Mouse (Mus musculus) adrenal gland, postnatal 14 days (tissue): ENCODE data around the gene Lhfp. TPM values are rescaled to one million over a fixed set of nuclear protein-coding genes. Genes with fewer than 3 reads are reported as not detected.
"Not testable (repeated sequence)": the region's sequence is repeated elsewhere in the genome, so short reads cannot be mapped to it uniquely, and the experiment has no call there.

Experiments used
- DNase-seq: peaks from one replicate; pipeline ENCODE4 v3.0.0; 2021; ENCODE audit warnings: mixed read lengths
- total RNA-seq: library from RNA; stranded (reverse); gene quantifications from 2 replicates; pipeline ENCODE4 v1.2.3, GENCODE M21; 2021

Gene Lhfp
- total RNA-seq, 1 experiment from 2014 or later: 24.5 TPM

GRCm38 (mm10) chr3:53273220-53273619 is 231.9 kb downstream of the Lhfp start:
- DNase-seq: no peak

DNA sequence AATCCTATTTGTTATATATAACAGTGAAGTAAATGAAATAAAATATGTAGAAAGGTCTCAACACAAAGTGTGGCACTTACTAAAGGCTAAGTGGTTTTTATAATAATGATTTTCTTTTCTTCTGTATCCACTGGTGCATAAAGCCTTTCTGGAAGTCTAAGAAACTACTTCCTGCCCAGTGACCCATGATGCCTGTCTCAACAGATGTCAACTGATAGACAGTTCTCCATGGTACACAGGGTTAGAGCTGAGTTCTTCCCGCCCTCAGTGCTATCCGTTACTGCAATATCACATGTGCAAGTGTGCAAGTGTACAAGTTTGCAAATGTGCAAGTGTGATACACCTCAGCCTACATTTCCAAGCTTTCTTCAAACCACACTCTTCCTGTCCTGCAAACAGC is 236.7 kb downstream of the Lhfp start:
- no peak for DNase-seq

- not testable (repeated sequence) for DNase-seq
Measured at GRCm38 (mm10) chr3:53282005-53282404, 240.7 kb downstream of the Lhfp start.

- no peak for DNase-seq
Measured at GRCm38 (mm10) chr3:53284023-53284422, 242.7 kb downstream of the Lhfp start.

DNA sequence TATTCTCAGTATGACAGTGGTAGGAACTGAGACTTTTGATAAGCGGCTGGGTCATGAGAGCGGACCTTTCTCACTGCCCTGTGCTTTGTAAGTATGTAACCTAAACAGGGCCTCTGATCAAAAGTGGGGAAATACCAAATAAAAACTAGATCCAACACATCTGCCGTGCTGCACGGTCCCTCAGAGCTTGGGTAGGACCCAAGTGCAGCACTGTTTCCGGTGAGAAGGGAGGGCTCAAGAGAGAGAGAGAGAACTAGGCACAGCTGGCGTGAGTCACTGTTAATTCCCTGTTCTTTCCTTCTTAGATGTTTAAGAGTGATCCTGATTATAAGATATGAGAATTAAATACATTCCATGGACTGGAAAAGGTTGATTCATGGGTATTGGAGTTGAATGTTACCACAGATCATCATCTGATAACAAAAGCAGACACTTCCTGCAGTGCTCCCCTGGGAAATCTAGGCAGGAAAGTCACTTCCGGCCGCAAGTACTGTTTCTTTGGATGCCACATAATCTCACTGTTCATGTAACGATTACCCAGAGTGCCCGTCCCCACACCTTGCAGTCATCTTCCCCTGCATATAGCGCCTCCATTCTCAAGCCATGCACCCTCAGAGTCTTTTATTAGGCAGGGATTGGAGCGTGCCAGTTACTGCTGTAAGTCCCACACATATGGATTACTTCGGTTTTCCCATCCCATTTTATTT is 243.3 kb downstream of the Lhfp start:
- no peak for DNase-seq

- no peak for DNase-seq
Measured at GRCm38 (mm10) chr3:53288662-53289061, 247.3 kb downstream of the Lhfp start.

DNA sequence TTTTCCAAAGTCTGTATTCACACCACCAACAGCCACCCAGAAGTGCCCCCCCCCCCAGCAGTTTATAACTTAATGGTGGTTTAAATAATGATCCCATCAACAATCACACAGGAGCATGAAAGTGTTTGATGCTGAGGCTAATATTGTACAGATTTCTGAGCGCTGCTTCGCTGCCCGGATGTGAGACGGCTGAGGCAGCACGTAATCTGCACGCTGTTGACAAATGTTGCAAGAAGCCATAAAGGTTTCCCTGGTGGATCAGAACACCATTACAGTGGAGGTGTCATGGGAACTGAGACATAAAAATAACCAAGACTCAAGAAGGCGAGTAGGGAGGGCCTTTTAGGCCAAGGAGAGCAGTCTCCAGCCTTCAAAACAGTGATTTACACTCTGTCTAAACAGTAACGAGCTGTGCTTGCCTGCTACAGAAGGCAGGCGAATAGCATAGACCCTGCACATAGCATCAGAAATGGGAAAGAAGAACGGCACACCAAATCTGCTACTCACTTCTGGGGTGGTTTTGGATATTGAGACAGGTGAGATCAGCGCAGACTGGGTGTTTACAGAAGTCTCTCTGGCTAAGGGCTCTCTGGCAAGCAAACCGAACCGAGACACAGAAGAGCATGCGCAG is 248.4 kb downstream of the Lhfp start:
- no peak for DNase-seq

GRCm38 (mm10) chr3:53291185-53291584 is 249.9 kb downstream of the Lhfp start:
- DNase-seq: no peak

GRCm38 (mm10) chr3:53291945-53292344 is 250.6 kb downstream of the Lhfp start:
- DNase-seq: no peak

DNA sequence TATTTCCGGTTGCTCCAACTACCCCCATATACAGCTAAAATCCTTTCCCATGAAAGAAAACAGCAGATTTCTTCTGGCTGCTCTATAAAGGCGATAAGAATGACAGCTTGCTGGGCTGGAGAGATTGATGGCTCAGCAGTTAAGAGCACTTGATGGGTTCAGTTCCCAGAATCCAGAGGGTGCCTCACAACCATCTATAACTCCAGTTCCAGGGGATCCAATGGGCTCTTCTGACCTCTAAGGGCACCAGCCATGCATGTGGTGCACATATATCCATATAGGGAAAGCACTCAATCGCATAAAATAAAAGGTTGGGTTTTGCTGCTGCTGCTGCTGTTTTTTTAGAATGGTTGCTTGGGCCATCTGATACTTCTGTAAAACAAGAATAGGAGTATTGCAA is 251.1 kb downstream of the Lhfp start:
- no peak for DNase-seq

DNA sequence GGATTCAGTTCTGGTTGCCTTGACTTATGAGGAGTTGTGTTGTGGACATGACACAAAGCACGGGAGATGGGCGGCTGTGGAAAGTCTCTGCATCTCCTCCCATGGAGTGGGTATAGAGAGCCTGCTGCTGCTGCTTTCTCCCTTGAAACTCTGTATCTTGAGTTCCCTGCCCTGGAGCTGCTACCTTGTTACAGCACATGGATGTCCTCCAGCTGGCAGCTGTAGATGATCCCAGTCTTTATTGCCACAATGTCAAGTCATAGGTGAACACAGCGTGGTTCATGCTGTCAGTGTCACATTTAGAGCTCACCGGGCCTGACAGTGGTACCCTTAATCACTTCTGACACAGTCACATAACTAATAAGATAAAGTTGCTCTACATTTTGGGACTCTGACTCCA is 251.7 kb downstream of the Lhfp start:
- no peak for DNase-seq

GRCm38 (mm10) chr3:53293901-53294433 is 252.6 kb downstream of the Lhfp start:
- no peak for DNase-seq

GRCm38 (mm10) chr3:53294855-53295254 is 253.5 kb downstream of the Lhfp start:
- no peak for DNase-seq

DNA sequence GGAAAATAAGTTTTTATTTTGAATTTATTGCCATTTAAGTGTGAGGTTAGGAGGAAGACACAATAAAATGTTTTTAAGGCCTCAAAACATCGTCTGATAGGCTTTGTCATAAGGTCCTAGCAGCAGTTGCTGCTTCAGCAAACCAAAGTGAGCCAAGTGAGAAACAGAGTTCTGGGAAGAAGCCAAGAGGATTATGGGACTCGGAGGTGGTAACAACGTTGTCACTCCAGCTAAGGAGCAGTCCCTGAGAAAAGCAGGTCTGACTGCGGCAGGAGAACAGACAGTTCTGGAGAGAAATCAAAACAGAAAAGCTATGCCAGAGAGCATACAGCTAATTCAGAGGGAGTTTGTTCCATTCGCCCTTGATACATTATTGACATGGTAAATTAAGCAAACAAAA is 260.5 kb downstream of the Lhfp start:
- DNase-seq: no peak

DNA sequence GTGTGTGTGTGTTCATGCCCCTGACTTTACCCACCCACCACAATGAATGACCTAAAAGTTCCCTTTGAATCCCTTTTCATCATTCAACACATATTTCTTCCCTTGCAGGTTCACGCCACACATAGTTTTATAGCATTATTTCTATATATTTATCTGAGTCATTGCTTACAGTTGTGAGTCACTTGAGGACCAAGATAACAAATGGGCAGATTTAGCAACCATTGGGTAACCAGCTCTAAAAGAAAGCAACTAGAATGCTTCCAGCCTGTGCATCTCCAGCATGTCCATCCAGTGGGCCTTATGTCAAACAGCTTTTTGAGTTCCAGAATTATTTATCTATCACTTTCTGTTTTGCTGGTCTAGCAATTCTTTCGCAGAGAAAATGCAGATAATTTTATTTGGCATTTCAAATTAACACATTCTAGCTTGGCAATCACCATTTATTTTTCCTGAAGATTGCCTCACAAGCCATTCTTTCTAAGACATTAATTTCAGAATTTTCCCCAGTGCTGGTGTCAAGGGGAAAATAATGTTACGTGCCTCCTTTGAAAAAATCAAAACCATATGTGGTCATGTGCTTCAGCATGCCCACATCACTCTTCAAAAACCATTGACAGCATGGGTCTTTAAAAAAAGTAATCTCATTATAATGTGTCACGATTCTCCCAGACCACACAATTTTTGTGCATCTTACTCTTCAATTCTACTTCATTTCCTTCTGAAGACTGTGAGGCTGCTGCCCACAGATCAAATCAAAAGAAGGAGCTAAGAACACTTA is 263.0 kb downstream of the Lhfp start:
- DNase-seq: no peak

- DNase-seq: no peak
Measured at GRCm38 (mm10) chr3:53305860-53306259, 264.5 kb downstream of the Lhfp start.

- DNase-seq: no peak
Measured at GRCm38 (mm10) chr3:53308649-53309048, 267.3 kb downstream of the Lhfp start.

DNA sequence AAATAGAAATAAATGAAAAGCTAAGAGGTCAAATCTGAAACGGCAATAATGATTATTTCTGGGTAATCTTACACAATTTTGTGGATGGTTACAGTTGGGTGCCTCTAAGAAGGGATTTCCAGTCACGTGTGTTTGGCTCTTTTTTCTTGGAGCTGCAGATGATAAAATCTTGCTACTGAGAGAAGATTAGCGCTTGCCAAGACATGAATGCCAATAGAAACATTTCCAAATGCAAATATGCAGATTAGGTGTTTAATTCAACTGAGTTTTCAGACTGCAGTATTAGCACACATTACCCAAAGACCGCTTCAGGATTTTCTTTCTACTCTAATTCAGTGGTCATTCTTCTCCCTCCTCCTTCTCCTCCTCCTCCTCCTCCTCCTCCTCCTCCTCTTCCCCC is 268.8 kb downstream of the Lhfp start:
- DNase-seq: no peak

- DNase-seq: no peak
Measured at GRCm38 (mm10) chr3:53310615-53311014, 269.3 kb downstream of the Lhfp start.
